Mouse (Mus musculus) thymus, postnatal 10 days (tissue): ENCODE results near the gene Snrpg.
A peak's percentile ranks its signal among the peaks of the same experiment; 100 is the strongest.
"Not testable (repeated sequence)": the region's sequence is repeated elsewhere in the genome, so short reads cannot be mapped to it uniquely, and the experiment has no call there.

Experiments
- DNase-seq, 2 experiments: peaks; one replicate each; pipeline ENCODE4 v3.0.0; 2021; ENCODE audit warnings: low spot score in 2 of 2

Snrpg gene

DNA sequence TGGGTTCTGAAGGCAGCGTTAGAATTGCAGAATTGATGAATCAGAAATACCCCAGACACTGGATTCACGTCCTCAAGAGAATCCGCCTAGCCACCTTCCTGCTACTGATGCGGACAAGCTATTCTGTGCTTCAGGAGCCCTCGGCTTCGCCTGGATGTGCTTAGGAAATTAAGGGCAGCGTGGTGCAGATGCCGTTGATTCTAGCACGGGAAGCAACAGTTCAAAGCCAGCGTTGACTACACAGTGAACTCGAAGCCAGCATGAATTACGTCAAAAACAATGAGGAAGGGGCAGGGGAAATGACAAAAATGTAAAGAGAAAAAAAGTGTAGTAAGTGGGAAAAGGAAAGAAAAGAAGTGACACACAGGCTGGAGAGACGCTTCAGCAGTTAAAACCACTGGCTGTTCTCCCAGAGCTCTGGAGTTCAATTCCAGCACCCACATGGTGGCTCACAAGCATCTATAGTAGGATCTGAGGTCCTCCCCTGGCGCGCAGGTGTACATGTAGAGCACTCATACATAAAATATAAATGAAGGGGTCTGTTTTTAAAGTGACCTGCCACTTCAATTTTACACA, at the start of gene Snrpg:
Snrpg (plus strand) TSS at position 541 of the 576 bp plus-strand sequence.
- DNase-seq: no peak

DNA sequence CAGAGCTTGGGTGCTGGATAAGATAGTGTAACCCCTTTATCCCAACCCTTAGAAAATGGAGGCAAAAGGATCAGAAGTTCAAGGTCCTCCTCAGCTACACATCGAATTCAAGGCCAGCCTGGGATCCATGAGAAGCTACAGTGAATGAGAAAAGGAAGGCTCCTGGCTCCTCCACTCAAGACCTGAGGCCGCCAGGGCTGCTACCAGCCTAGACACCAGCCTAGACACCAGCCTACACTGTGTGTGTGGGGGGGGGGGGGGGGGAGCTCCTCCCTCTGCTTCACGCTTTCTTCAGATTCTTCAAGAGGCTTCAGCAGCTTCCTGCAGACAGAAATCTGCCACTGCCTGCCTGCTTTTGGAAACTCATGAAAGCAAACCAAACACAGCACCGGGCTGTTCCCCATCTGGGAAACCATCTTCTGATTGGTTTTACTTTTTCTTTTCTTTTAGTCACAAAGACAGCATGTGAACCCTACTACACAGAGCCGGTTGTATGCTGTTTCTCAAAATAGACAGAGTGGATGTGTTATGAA, 49.0 kb upstream of the Snrpg start:
- DNase-seq: no peak

DNA sequence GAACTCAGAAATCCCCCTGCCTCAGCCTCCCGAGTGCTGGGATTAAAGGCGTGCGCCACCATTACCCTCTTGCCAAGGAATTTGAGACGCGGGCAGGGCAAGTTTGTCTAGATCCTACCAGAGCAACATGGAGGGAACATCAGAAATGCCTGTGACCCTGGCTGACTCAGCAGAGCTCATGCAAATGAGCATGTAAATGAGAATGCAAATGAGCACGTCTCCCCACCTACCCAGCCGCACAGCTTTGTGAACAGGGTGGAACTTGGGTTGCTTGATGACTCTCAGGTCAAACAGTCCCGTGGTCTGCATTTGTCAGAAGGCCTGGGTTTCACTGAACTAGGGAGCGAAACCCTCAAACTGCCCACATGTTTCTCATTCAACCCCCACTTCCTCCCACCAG, 48.1 kb upstream of the Snrpg start:
- no peak for DNase-seq

DNA sequence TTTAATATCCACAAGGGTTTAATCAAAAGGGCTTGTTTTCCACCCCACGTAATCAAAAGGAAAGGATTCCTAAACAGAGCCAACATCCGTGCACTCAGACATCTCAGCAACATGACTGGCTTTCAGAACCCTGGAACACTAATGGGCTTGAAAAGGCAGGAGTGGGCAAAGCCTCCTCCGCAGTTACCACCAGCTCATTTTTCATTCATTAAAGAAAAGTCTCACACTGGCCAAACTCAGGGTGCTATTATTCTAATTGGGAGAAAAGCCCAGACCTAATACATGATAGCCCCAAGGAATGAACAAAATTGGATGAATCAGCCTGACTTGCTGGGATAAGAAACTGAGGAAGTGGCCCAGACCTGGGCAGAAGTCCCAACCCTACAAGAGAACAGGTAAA, 46.7 kb upstream of the Snrpg start:
- no peak for DNase-seq

DNA sequence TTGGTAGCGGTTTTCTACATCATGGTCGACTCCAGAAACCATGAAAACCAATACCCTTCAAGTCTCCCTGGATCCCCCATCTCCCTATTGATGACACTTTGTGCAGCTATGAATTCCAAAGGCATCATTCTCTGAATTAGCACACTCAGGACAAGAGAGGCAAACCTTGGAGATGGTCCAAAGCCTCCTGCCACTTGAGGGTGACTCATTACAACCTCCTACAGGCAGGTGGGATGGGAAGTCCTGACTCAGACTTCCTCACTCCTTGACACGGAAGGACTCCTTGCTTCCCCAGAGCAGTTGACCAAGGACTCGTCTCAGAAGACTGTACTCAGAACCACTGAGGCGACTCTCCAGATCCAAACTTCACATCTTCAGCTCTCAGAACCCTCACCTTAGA, 45.5 kb upstream of the Snrpg start:
- DNase-seq: no peak

DNA sequence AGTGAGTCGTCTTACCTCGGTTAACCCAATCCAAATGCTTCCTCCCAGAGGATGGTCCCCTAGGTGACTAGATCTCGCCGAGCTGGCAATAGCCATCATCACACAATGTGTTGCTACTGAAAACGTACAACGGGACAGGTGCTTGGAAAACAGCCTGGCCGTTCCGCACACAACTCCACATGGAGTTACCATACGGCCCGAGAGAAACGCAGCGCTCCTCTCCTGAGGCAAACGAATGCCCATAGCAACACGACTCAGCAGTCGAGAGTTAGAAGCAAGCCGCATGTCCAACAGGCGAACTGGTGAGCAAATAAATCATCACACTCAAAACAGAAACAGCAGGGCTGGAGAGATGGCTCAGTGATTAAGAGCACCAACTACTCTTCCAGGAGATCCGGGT, 44.2 kb upstream of the Snrpg start:
- DNase-seq: no peak

DNA sequence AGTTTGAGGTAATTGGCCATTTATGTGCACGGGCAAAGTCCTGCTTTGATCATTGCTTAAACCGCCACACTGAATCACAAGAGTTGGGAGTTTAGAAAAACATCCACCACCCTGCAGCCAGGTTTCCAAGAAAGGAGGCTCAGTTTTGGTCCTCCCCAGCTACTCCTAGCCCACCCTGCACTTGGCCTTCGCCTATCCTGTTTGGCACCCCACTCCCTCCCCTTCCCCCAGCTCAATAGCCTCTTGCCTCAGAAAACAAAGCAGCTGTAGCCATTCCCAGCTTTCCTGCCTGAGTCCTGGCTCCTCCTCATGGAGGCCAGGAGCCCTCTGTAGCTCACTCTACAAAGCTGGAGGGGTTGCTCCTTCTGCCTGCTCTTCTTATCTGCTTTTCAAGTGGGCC, 42.7 kb upstream of the Snrpg start:
- DNase-seq: no peak

DNA sequence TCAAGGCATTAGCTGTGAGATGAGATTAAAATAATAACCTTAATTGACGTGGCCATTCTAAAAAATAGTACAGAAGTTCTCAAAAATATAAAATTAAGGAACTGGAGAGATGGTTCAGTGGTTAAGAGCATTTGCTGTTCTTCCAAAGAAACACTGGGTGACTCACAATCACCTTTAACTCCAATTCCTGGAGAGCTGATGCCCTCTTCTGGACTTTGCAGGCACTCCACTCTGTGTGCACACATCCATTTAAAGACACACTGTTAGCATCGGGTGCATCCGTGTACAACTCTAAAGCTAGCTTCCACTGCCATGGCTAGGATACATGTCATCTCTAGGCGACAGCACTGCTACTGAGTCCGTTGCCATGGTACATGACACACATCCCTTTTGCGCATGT, 41.2 kb upstream of the Snrpg start:
- no peak for DNase-seq

DNA sequence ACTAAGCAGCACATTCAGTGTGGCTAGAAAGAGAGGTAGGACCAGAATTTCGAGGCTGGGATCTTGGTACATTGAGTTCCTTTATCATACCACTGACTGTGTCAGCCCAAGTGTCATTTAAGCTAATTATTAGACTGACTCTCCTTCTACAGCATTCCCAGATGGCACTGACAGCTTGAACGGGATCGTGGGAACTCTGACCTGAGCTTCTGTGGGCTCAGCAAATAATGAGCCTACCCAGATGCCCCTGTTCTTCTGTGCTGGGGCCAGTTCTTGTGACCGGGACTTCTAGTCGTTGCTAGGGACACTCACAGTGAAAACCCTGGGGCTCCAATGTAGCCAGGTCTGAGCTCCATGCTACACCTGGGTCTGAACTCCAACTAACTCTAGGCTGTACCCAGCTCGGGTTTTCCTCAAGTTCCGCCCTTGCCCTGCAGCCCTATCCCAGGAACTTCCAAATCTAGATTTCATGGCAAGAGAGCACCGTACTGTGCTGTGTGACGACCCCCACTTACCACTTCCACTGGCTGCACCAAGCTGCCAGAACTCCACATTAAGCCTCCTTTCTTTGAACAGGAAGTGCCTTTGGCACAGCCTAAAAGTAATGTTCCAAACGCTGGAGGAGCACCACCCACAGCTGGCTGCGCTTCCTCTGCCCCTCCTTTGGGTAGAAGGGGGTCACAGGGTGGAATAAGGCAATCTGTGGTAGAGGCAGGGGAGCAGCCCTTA, 35.8 kb upstream of the Snrpg start:
- no peak for DNase-seq

DNA sequence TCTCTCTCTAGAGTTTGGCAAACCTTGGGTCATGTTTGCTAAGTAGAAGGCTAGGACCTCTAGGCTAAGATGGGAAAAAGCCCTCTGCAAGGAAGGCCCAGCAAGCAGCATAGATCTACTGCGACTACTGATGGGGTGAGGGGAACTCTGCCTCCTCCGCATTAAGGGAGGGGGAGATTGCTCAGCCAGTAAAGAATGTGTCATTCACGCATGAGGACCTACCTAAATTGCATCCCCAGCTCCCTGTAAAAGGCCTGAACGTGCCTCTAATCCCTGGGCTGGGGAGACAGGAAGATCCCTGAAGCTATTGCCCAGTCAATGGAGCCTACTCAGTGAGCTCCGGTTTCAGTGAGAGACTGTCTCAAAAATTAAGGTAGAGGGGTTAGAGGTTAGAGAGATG, 35.2 kb upstream of the Snrpg start:
- DNase-seq: no peak

DNA sequence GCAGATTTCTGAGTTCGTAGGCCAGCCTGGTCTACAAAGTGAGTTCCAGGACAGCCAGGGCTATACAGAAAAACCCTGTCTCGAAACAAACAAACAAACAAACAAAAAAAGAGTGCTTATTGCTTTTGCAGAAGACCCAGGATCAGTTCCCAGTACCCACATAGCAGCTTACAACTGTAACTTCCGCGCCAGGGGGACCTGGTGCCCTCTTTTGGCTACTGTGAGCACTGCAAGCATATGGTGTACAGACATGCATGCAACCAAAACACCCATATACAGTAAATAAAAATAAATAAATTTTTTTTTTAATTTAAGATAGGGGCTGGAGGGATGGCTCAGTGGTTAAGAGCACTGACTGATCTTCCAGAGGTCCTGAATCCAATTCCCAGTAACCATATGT, 34.8 kb upstream of the Snrpg start:
- not testable (repeated sequence) for DNase-seq

DNA sequence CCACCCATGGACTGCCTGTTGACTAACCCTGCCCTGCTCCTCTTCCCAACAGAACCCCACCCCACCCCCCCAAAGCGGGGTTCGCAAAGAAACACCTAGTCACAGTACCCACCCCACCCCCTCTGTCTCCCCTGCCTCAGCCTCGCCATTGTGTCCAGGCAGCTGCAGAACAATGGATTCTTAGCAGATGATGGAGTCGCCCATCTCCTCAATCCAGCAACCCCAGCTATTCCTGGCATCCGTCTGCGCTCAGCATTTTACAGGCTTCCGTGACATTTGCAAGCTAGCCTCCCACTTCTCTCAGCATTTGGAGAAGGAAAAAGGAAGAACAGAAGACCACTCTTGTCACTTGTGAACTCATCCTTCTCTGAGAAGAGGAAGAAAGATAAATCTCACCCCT, 27.4 kb upstream of the Snrpg start:
- DNase-seq: no peak

DNA sequence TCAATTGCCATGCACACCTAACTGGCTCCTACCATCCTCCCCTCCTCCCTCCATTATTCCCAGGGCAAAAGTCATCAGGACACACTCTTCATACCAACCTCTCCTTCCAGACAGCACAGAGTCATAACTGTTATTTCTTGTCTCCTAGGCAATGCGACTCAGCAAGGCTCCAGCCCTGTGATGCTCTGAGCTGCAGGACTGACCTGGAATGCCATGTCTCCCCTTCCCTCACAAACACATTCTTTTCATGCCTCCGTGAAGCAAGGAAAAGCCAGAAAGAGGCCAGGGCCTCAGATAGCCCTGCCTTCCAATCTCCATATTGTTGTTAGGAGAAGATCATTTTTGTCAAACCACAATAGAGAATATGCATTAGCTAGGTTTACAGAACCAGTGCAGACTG, 25.0 kb upstream of the Snrpg start:
- no peak for DNase-seq

DNA sequence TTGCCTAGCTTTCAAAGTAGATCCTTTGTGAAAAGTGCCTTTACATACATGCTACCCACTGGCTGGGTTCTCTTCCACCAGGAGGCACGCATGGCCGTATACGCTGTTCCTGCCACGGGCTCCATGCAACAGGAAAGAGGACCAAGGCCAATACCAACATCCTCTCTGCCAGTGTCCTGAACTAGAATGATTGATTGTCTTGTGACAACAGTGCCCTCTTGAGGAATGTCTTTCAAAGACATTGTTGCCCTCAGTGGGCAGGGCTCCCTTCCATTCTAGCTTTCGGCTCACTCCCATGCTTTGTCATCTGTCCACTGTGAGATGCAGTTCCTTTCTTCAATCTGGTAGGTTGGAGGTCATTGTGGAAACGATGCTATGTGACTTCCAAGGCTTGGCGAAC, 21.8 kb upstream of the Snrpg start:
- DNase-seq: peak in 1 of 2 experiments; percentile 30

DNA sequence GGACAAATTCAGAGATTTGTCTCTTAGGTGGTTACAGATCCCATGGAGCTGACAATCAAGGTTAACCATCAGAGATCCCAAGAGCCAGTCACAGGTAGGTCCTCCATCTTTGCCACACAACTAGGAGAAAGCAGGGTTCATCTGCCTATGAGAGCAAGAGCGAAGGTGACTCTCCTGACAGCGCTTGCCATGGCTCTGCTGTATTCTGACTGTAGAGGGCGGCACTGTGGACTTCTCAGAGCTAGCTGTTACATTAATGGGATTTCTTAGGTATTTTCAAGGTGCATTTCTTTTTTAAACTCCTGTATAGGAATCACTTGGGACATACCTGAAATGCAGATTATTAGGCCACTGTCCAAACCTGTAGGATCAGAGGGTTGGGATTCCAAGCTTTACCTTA, 16.2 kb upstream of the Snrpg start:
- no peak for DNase-seq

DNA sequence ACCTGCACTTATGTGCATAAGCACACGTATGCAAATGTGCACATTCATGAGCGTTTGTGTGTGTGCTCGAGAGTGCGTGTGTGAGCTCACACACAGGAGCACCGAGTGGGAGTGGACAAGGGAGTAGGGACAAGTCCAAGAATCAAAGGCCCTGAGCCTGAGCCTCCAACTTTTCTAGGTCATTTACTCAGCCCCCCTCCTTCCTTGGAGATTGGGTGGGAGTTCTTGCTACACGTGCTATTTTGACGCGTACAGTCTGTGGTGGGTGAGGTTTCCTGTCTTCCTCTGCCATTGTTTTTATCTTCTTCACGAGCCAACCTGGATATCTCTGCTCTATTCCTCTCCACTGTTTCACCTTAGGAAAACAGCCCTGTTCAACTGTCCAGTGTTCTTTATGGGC, 14.1 kb upstream of the Snrpg start:
- DNase-seq: peak; percentile 44 to 51

DNA sequence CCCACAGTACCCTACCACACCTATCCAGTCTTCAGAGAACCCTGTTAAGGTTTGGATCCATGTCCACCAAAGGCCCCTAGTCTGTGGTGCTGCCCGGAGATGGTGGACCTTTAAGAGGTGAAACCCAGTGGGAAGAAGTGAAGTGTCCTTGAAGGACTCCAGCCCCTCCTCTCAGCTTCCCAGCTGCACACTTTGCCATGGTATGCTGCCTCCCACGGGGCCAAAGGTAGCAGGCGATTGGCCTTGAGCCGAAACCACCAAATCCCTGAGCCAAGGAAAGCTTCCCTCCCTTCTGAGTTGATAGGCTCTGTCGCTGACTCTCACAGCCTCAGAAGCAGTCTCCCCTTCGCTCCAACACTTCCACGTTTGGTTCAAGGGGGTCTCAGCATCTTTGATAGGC, 10.4 kb upstream of the Snrpg start:
- DNase-seq: no peak

DNA sequence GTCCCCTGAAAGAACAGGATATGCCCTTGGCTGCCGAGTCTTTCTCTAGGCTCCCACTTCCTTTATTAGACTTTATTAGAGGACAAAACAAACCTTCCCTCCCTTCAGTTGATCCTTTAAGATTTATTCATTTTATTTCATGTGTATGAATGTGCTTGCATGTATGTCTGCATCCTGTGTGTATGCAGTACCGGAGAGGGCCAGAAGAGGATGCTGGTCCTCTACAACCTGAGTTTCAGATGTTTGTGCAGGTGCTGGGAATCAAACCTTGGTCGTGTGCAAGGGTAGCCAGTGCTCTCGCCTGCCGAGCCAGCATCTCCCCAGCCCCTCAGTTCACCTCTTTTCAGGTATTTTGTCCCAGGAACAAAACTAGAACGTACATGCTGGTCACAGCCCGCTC, 9.7 kb upstream of the Snrpg start:
- DNase-seq: no peak

DNA sequence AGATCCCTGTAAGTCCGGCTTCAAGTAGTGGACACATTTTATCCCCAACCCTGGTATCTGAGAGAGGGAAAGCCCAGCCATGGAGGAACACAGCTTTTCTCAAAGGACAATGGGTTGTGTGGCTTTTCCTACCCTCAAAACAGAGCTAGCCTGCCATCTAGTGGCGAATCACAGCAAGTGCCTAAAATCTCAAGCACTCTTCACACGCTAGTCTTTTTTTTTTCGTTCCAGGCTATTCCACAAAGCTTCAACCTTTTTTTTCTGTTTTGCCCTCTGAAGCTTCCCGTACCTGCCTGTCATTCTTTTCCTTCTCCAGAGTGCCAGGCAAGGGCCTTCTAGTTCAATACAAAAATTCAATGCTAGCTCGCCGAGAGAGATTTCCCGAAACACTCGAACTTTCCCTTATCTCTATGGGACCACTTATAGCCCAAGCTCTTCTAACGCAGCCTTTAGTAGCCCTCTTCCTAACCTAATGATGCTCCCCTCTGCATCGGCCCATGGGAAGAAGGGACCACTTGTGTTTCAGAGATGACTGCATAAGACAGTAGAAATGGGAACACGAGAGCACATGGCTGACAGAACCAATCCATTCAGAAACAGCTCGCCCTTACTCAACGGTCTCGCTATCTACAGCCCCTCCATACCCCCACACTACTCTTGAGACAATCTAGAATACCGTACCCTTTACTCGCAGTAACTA, 6.5 kb upstream of the Snrpg start:
- DNase-seq: peak; percentile 65 to 80

DNA sequence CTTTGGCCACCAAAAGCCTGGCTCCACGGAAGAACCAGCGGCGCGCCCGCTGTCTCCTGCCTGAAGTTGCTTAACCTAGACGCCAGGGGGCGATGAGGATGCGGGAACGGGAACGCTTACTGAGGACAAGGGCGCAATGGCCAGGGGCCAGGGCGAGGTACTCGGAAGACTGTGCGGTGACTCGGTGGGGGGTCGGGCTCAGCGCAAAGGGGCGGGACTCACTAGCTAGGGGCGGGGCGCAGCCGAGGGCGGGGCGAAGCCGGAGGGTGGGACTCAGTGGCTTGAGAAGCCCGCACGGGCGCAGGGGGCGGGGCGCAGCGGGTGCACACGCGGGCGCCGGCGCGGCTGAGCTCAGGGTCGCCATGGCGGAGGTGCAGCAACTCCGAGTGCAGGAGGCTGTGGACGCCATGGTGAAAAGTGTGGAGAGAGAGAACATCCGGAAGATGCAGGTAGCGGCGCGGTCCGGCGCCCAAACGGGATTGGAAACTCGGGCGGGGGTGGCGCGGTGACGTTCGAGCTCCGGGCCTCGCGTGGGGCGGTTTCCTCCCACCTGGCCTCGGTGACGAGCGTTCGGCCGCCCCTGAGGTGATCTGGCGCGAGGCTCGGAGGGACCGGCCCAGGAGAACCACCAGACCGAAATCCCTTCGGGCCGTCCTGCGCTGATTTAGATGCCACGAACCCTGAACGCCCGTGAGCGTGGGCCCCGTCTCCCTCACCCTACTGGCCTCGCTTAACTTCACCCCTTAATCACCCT, 5.6 kb upstream of the Snrpg start, which contains the start of gene Fam136a:
Fam136a (plus strand) TSS at position 276 of the 754 bp plus-strand sequence.
- peak; percentile 90 to 97 for DNase-seq

DNA sequence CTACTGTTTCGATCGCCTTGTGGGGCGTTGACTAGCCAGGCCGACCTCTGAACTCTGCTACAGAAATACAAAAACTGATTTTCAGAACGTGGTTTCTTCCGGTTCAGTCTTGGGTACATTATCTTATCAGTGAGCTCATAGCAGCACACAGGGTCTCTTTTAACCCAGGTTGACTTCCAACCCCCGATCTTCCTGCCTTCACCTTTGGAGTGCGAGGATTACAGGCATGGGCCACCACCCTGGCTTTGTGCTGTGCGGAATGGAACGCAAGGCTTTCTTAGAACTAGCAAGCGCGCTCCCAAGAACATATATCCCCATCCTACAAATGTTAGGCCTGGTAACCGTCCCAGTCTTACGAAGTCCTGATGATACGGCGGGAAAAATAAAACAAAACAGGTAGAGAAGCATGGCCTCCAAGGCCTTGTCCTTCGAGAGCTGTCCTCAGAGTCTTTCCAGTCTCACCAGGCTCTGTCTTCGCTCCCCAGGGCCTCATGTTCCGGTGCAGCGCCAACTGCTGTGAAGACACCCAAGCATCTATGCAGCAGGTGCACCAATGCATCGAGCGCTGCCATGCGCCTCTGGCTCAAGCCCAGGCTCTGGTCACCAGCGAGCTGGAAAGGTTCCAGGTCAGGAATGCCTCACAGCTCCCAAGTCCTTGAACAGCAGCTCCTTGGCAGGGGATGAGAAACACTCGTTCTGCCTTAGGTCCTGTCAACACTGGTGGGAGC, 4.8 kb upstream of the Snrpg start:
- peak in 1 of 2 experiments; percentile 23 for DNase-seq
